Mouse (Mus musculus) liver, embryonic 11.5 days (tissue): ENCODE results near the gene Cep19. TPM values are rescaled to one million over a fixed set of nuclear protein-coding genes. Genes with fewer than 3 reads are reported as not detected.

Experiments
- ATAC-seq: fragments of 200-750 bp; cut with Nextera tagmentation; replicated peaks from 2 replicates; pipeline ENCODE4 v1.8.0; 2017; ENCODE audit warnings: moderate number of reproducible peaks, mild to moderate bottlenecking, moderate TSS enrichment, moderate library complexity; ENCODE audit not compliant: low FRiP score
- DNase-seq: peaks from one replicate; pipeline ENCODE4 v3.0.0-alpha.2; 2017; ENCODE audit warnings: low spot score
- H3K27ac ChIP-seq: fragments of 300-500 bp; sonication (generic); 2 replicates; pipeline ENCODE4 v1.5.1; 2014; ENCODE audit warnings: mild to moderate bottlenecking, low read depth, low read length, control low read depth
- H3K27me3 ChIP-seq: fragments of 300-500 bp; sonication (generic); replicated peaks from 2 replicates; pipeline ENCODE4 v1.6.1; 2014; ENCODE audit warnings: low read length, mixed read lengths; ENCODE audit not compliant: control insufficient read depth, insufficient read depth
- H3K36me3 ChIP-seq: fragments of 300-500 bp; sonication (generic); 2 replicates; pipeline ENCODE4 v1.6.1; 2014; ENCODE audit warnings: mild to moderate bottlenecking, low read length, moderate library complexity, mixed read lengths; ENCODE audit not compliant: control insufficient read depth, insufficient read depth
- H3K4me1 ChIP-seq: fragments of 300-500 bp; sonication (generic); replicated peaks from 2 replicates; pipeline ENCODE4 v1.6.1; 2014; ENCODE audit warnings: low read length, mixed read lengths; ENCODE audit not compliant: control insufficient read depth, insufficient read depth
- H3K4me2 ChIP-seq: fragments of 300-500 bp; sonication (generic); 2 replicates; pipeline ENCODE4 v1.6.1; 2014; ENCODE audit warnings: mild to moderate bottlenecking, control low read depth, moderate library complexity
- H3K4me3 ChIP-seq: fragments of 300-500 bp; sonication (generic); 2 replicates; pipeline ENCODE4 v1.5.1; 2014; ENCODE audit warnings: low read depth, low read length, control low read depth
- H3K9ac ChIP-seq: fragments of 300-500 bp; sonication (generic); 2 replicates; pipeline ENCODE4 v1.6.1; 2014; ENCODE audit warnings: low read depth, low read length, control low read depth
- H3K9me3 ChIP-seq: fragments of 300-500 bp; sonication (generic); 2 replicates; pipeline ENCODE4 v1.6.1; 2016; ENCODE audit warnings: low read length, inconsistent platforms, mixed read lengths; ENCODE audit not compliant: control insufficient read depth
- WGBS: fragments of 180-500 bp; shearing (Covaris S2); extraction: QIAGEN DNeasy Blood & Tissue Kit; methylation state at CpG from one replicate; pipeline ENCODE4 v1.1.7; 2014; 5-methylcytosine and 5-hydroxymethylcytosine counted together
- polyA plus RNA-seq: library from polyadenylated mRNA; unstranded; fragments of >200 nt; fragmentation: Nextera tagmentation; extraction: Ambion mirVana; gene quantifications from 2 replicates; pipeline ENCODE4 v1.2.1, GENCODE M21; 2014

Cep19 gene
- polyA plus RNA-seq, 1 experiment from 2014 or later: 14.7 TPM

- ATAC-seq: no peak
- Histone ChIP-seq H3K9ac (no peak overlapping the region), H3K27me3 (no peaks in the 10 kb centered on the region), H3K4me3 (no peak overlapping the region), H3K36me3 (no peaks in the 10 kb centered on the region), H3K4me1 (no peaks in the 10 kb centered on the region), H3K27ac (no peak overlapping the region), H3K9me3 (no peaks in the 10 kb centered on the region), H3K4me2 (no peak overlapping the region)
- DNase-seq: no peak
- 76% methylated on average over 4 of the region's 4 CpGs for WGBS
These were observed 27.4 kb downstream of the Cep19 start for GRCm38 (mm10) chr16:32127046-32127445.

DNA sequence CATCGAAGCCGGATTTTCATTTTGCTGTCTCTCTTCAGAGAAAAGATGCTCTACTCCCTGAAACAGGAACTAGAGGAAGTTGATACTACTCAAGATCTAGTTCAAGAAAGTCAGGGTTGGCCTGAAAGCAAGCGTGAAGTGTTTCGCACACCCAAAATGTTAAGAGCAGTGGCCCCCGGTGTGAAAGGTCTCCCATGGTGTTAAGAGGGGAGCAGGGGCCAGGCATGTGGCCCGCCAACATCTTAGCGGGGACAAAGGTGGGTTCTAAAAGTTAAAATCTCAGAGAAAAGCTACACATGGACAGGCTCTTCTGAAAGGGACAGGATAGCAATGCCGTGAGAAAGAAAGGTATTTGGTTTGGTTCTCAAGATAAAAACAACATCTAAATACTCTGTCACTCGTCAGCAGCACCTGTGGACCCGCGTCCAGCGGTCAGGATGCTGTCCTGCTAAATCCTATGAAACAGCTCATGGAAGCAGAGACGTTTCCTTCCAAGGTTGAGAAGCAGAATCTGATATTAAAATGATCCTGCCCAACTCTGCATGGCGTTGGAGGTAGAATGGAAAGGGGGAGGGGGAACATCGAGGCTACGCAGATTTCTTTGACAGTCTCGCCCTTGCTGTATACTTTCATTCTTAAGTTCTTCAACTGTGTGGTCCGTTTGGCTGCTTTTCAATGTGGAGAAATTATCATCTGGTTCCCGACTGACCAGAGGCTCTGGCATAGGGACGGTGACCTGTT, 30.0 kb downstream of the Cep19 start:
- peak overlapping the region; percentile 62 for H3K4me2 ChIP-seq
- WGBS: 52% methylated on average over 20 of the region's 20 CpGs
- no peaks in the 10 kb centered on the region for H3K9me3 ChIP-seq
- H3K27ac ChIP-seq: peak overlapping the region; percentile 21; the same call in 1 of the 2 replicates
- ATAC-seq (peak; percentile 36), DNase-seq (no peak)
- H3K9ac ChIP-seq: peak overlapping the region; percentile 51
- H3K27me3 ChIP-seq: no peaks in the 10 kb centered on the region
- no peaks in the 10 kb centered on the region for H3K4me1 ChIP-seq
- H3K36me3 ChIP-seq: no peaks in the 10 kb centered on the region
- peak overlapping the region; percentile 46 for H3K4me3 ChIP-seq

DNA sequence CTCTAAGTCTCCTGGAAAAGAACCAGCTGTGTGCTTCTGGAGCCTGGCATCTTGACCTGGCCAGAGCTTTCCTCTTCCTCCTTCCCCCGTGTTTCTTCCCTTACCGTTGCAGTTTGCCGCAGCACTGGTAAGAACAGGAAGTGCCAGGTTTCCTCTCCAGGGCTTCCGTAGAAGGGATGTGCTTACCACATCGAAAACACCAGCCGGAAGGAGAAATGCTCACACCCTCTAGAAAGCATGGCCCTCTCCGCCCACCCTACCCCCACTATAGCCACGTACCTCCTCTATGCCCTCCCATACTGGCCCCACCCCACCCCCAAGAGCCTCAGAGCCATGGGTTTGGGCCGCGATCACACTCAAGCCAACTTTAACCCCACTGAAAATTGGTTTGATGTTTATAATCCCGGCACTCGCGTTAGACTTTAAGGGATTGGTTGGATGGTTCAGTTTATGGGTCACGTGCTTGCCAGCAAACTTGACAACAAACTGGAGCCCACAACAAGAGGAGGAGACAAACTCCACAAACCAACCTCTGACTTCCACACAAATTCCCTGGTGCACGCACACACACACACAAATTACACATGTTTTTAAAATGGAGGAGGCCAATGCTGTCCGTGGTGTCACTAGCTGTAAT, 30.7 kb downstream of the Cep19 start:
- H3K4me1 ChIP-seq: no peaks in the 10 kb centered on the region
- H3K4me2 ChIP-seq: peak overlapping the region; percentile 62
- peak overlapping the region; percentile 46 for H3K4me3 ChIP-seq
- no peak overlapping the region; the same call in 1 of the 2 replicates for H3K27ac ChIP-seq
- no peaks in the 10 kb centered on the region for H3K36me3 ChIP-seq
- DNase-seq (peak; percentile 63), ATAC-seq (peak; percentile 90)
- H3K27me3 ChIP-seq: no peaks in the 10 kb centered on the region
- 31% methylated on average over 16 of the region's 16 CpGs for WGBS
- H3K9ac ChIP-seq: peak overlapping the region; percentile 51
- no peaks in the 10 kb centered on the region for H3K9me3 ChIP-seq

GRCm38 (mm10) chr16:32133148-32133547, 33.5 kb downstream of the Cep19 start:
- 73% methylated on average over 3 of the region's 3 CpGs for WGBS
- no peaks in the 10 kb centered on the region for H3K27me3 ChIP-seq
- no peaks in the 10 kb centered on the region for H3K9me3 ChIP-seq
- no peak overlapping the region for H3K4me3 ChIP-seq
- no peaks in the 10 kb centered on the region for H3K36me3 ChIP-seq
- H3K4me2 ChIP-seq: no peak overlapping the region
- DNase-seq (no peak), ATAC-seq (no peak)
- no peaks in the 10 kb centered on the region for H3K4me1 ChIP-seq
- no peak overlapping the region for H3K27ac ChIP-seq
- H3K9ac ChIP-seq: no peak overlapping the region

DNA sequence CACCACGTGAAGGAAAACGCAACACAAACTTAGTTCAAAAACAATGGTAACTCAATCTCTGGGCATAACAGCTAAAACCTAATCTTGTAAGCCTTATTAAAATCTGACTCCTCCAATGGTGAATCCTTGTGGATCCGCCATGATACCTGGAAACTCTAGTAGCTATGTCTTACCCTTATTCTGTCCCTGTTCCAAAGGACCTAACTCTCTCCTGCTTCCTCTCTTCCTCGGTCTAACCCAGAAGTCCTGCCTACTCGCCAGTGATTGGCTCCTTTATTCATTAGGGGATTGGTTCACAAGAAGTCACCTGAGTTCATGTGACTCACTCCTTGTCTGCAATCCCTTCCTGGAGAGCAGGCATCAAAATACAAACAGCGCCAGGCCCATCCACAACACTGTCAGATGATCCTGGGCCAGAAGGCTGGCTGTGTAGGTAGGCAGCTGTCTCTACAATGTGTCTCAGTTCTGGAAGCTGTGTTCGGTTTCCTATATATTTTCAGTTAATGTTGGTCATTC, 36.3 kb downstream of the Cep19 start:
- H3K4me1 ChIP-seq: no peaks in the 10 kb centered on the region
- no peaks in the 10 kb centered on the region for H3K9me3 ChIP-seq
- H3K36me3 ChIP-seq: no peaks in the 10 kb centered on the region
- no peak overlapping the region for H3K9ac ChIP-seq
- no peak for ATAC-seq
- H3K4me2 ChIP-seq: no peak overlapping the region
- no peak overlapping the region for H3K27ac ChIP-seq
- H3K27me3 ChIP-seq: no peaks in the 10 kb centered on the region
- no peak overlapping the region for H3K4me3 ChIP-seq
- 75% methylated on average over 7 of the region's 7 CpGs for WGBS
- no peak for DNase-seq

DNA sequence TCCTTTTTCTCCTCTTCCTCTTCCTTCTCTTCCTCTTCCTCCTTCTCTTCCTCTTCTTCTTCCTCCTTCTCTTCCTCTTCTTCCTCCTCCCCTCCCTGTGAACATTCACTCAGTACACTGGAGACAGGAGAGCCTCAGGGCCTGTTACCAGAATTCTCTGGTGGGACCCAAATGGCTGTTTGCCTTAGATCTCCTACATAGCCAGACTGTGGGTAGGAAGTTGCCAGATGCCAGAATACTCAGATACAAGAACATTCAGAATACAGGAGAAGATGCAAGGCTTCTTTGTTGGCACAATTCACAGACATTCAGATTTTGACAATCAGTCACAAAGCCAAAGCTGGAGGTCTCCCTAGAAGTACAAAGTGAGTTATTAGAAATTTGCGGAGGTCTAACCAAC, 39.4 kb downstream of the Cep19 start:
- peaks cover 13% of the 10 kb centered on the region for H3K36me3 ChIP-seq
- DNase-seq: no peak
- H3K9ac ChIP-seq: no peak overlapping the region
- H3K4me2 ChIP-seq: no peak overlapping the region
- no peaks in the 10 kb centered on the region for H3K27me3 ChIP-seq
- H3K4me3 ChIP-seq: no peak overlapping the region
- H3K9me3 ChIP-seq: peaks cover 11% of the 10 kb centered on the region; the same call in 1 of the 2 replicates
- H3K4me1 ChIP-seq: no peaks in the 10 kb centered on the region
- 85% methylated on average over 1 of the region's 1 CpGs for WGBS
- ATAC-seq: no peak
- no peak overlapping the region for H3K27ac ChIP-seq

GRCm38 (mm10) chr16:32143766-32144165, 44.2 kb downstream of the Cep19 start:
- WGBS: 94% methylated on average over 15 of the region's 15 CpGs
- Histone ChIP-seq H3K4me3 (no peak overlapping the region), H3K9me3 (peaks cover 17% of the 10 kb centered on the region; the same call in 1 of the 2 replicates), H3K36me3 (peaks cover 34% of the 10 kb centered on the region), H3K4me1 (no peaks in the 10 kb centered on the region), H3K4me2 (no peak overlapping the region), H3K27me3 (no peaks in the 10 kb centered on the region), H3K27ac (no peak overlapping the region), H3K9ac (no peak overlapping the region)
- DNase-seq (no peak), ATAC-seq (no peak)

- H3K9ac ChIP-seq: no peak overlapping the region
- 92% methylated on average over 17 of the region's 17 CpGs for WGBS
- H3K27ac ChIP-seq: no peak overlapping the region
- no peaks in the 10 kb centered on the region for H3K27me3 ChIP-seq
- no peak for DNase-seq
- H3K4me2 ChIP-seq: no peak overlapping the region
- peaks cover 34% of the 10 kb centered on the region for H3K36me3 ChIP-seq
- no peak overlapping the region for H3K4me3 ChIP-seq
- H3K9me3 ChIP-seq: peaks cover 17% of the 10 kb centered on the region; the same call in 1 of the 2 replicates
- ATAC-seq: no peak
- H3K4me1 ChIP-seq: no peaks in the 10 kb centered on the region
These were observed 45.0 kb downstream of the Cep19 start for GRCm38 (mm10) chr16:32144592-32144991.
